17 mouse cellular contexts compared by ENCODE assay signal in the genomic region with DNA sequence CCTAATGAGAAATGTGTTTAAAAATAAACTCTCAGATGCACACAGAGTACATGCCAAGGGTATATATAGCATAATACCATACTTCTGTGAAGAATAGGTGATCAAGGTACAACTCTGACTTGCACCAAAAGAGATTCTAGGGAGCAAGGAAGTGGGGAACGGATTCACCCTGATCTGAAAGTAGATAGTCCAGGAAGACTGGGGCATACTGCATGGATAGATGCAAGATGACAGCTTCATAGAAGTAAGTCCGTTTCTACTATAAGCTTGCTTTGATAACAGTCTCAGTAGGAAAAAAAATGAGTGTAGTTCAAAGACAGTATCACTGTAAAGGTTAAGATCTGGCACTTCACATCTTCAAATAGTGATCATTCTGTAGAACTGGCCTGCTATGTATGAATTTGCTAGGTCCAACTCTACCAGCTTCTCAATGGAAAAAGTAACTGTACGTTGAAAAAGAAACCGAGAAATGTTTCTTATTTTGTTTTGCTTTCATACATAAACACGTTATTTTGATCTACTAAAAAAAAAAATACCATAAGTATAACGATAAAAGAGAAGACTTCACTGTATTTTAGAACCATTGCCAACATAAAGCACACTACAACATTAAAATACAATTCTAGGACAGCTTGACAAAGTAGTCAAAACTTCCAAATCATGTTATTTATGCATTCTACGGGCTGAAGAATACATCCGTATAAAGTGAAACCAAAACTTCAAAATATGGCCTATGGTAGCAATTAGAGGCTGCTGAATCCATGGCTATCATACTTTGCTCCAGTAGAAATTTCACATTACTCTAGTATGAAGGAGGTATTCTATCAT. TPM values are rescaled to one million over a fixed set of nuclear protein-coding genes. Genes with fewer than 3 reads are reported as not detected.
DNase-seq lines count a peak whose midpoint lies in the region; TF ChIP-seq lines count a peak whose summit lies in the region.
"Had no signal": no experiment of that assay in that cellular context is flagged by ENCODE, and none has a peak within 500 bp of the region (broad histone marks: within the 10 kb centered on the region; RNA-seq: fewer than 3 reads in every experiment).

No protein-coding gene starts in this region.

- intact Hi-C loops in left cerebral cortex, adult 2 months (cut with DNase I), result no loop called here
- intact Hi-C loops in left cerebral cortex, postnatal 25 days (cut with DNase I), result no loop called here

- H3K27ac ChIP-seq in left cerebral cortex, adult 2 months, result no peak overlapping the region
- H3K27ac ChIP-seq: embryonic facial prominence, embryonic 10.5 days; forebrain, embryonic 13.5 days; heart, embryonic 13.5 days; hindbrain, embryonic 10.5 days; liver, embryonic 14.5 days; midbrain, embryonic 12.5 days; neural tube, embryonic 15.5 days had no signal

- TF ChIP-seq CTCF in left cerebral cortex, adult 2 months (IDR thresholded peaks at IDR 0.05), result no peak

- peak overlapping the region; percentile 1; the same call in 1 of the 2 replicates for H3K4me3 ChIP-seq in left cerebral cortex, adult 2 months
- H3K4me3 ChIP-seq: embryonic facial prominence, embryonic 10.5 days; forebrain, embryonic 13.5 days; heart, embryonic 13.5 days; hindbrain, embryonic 10.5 days; midbrain, embryonic 12.5 days; neural tube, embryonic 15.5 days had no signal

- no peak for DNase-seq in left cerebral cortex, adult 2 months (ENCODE audit: extremely low spot score in 1 of 2, low spot score in 2 of 2)
- DNase-seq in left cerebral cortex, postnatal 25 days (ENCODE audit: low spot score in 2 of 2), result no peak
- DNase-seq in A20 (ENCODE audit: low read depth, low spot score), result peak; percentile 65
- DNase-seq in MN1 (ENCODE audit: low spot score), result peak; percentile 36
- peak; percentile 57 for DNase-seq in naive thymus-derived CD4-positive, alpha-beta T cell, adult 2 months (ENCODE audit: low read depth)
- DNase-seq in right cerebral cortex, postnatal 4 days, result no peak
- DNase-seq in cerebellum, postnatal 14 days, result no peak
- DNase-seq: cerebellum, postnatal 10 days; lung, postnatal 36 days; thymus, postnatal 4 days had no signal

RNA-seq across cellular contexts. Expression of a gene that starts 4.2 kb away (rescaled TPM):
- 10 to 100 TPM; 81.9 to 89.9 TPM for total RNA-seq in left cerebral cortex, adult 2 months (2021)
- total RNA-seq in left cerebral cortex, postnatal 25 days (2021), result 10 to 100 TPM; 79.8 to 82.3 TPM

Comparison
In these comparisons a context has a peak if more than half of its experiments do, and no peak if none do; other contexts are left out.
1. DNase-seq: peak in A20 (single experiment), MN1 (single experiment) and naive thymus-derived CD4-positive, alpha-beta T cell, adult 2 months (single experiment); none in left cerebral cortex, adult 2 months (0 of 2), left cerebral cortex, postnatal 25 days (0 of 2), right cerebral cortex, postnatal 4 days (single experiment) and cerebellum, postnatal 14 days (0 of 2).